Mouse (Mus musculus): Measurements from ENCODE around the gene Hapln4. TPM values are rescaled to one million over a fixed set of nuclear protein-coding genes. Genes with fewer than 3 reads are reported as not detected.
A peak's percentile ranks its signal among the peaks of the same experiment; 100 is the strongest.

Hapln4 gene
- total RNA-seq, 2 experiments from 2014 or later, result not detected

GRCm38 (mm10) chr8:70134931-70135330 is 51.7 kb downstream of the Hapln4 start:
- ATAC-seq (replicated peaks; ENCODE audit: poor library complexity, severe bottlenecking), result no peak

DNA sequence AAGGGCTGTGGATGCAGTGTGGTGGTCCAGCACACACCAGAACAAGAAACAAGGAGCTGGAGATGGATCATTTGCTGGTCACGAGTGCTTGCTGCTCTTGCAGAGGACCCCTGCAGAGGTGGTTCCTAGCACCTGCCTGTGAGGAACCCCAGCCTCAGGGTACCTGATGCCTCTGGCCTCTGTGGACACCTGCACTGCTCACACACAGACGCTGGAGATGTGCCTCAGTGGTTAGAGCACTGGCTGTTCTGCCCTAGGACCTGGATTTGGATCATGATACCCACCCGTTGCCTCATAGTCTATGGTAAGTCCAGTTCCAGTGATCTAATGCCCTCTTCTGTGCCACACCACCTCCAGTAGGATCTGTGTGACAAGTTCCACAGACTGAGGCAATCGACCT is 53.3 kb downstream of the Hapln4 start:
- ATAC-seq (replicated peaks; ENCODE audit: poor library complexity, severe bottlenecking), result no peak

- no peak for ATAC-seq (replicated peaks; ENCODE audit: poor library complexity, severe bottlenecking)
Observed at GRCm38 (mm10) chr8:70137890-70138289, 54.6 kb downstream of the Hapln4 start.

DNA sequence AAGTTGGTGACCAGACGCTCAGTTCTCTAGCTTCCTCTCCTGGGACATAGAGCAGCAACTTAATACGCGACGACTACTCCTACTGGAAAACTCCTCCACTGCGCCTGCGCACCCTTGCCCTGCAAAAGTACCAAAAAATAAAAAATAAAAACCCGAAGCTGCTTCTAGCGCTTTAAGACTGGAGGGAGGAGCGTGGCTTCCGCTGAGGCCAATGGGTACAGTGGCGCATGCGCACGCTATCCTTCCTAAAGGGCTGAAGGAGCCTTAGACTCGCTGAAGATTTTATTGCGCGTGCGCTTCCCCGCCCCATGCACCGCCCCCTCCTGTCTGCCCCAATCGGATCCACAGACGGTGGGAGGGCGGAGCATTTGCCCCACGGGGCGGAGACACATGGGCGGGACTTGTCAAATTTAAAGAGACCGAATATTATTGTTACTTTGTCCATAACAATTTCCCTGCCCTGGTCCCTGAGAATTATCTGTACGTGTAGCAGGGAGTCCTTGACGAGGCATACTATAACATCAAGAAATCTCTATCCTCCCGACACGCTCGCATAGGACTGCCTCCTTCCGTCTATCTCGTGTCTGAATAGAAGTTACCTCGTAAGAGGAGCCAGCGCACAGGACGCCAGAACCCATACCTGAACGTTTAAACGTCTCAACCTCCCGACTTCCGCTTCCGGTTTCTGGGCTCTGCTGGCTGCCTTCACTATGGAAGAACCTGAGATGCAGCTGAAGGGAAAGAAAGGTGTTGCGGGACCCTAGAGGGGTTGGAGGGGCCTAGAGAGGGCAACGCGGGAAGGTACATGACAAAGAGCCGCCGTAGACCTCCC is 56.0 kb downstream of the Hapln4 start, which contains the start of the genes Rfxank, Borcs8 and Mef2b:
Gene Rfxank (minus strand): TSS at position 129 of the 832 bp plus-strand sequence.
Gene Borcs8 (plus strand): TSS at position 474 of the 832 bp plus-strand sequence.
Gene Mef2b (plus strand): TSS at position 686 of the 832 bp plus-strand sequence.
- ATAC-seq (replicated peaks; ENCODE audit: poor library complexity, severe bottlenecking), result peak; percentile 95

GRCm38 (mm10) chr8:70139981-70140380 is 56.7 kb downstream of the Hapln4 start:
- peak; percentile 40 for ATAC-seq (replicated peaks; ENCODE audit: poor library complexity, severe bottlenecking)

Other genes starting within 250 kb of the Hapln4 start
- gene Cilp2, start 195.8 kb upstream of the Hapln4 start, total RNA-seq (2014; fragmentation: Nextera tagmentation), result not detected in 2 replicates
- not detected in 2 replicates for gene Cilp2, start 195.8 kb upstream of the Hapln4 start, total RNA-seq (2017)
- gene Tssk6, start 181.3 kb upstream of the Hapln4 start, total RNA-seq (2014; fragmentation: Nextera tagmentation), result 0.73 TPM in 1 of 2 replicates, not detected in the other
- gene Tssk6, start 181.3 kb upstream of the Hapln4 start, total RNA-seq (2017), result 1.5 and 2.5 TPM in 2 replicates
- gene Ndufa13, start 180.9 kb upstream of the Hapln4 start, total RNA-seq (2014; fragmentation: Nextera tagmentation), result 76.7 and 98.5 TPM in 2 replicates
- gene Ndufa13, start 180.9 kb upstream of the Hapln4 start, total RNA-seq (2017), result 107 and 110 TPM in 2 replicates
- 2.7 TPM in 1 of 2 replicates, not detected in the other for gene Yjefn3, start 180.7 kb upstream of the Hapln4 start, total RNA-seq (2014; fragmentation: Nextera tagmentation)
- gene Yjefn3, start 180.7 kb upstream of the Hapln4 start, total RNA-seq (2017), result not detected in 2 replicates
- 51.7 and 69.2 TPM in 2 replicates for gene Gatad2a, start 87.1 kb upstream of the Hapln4 start, total RNA-seq (2014; fragmentation: Nextera tagmentation)
- 47.5 and 58.2 TPM in 2 replicates for gene Gatad2a, start 87.1 kb upstream of the Hapln4 start, total RNA-seq (2017)
- gene Mau2, start 40.7 kb upstream of the Hapln4 start, total RNA-seq (2014; fragmentation: Nextera tagmentation), result 29.9 and 34.9 TPM in 2 replicates
- gene Mau2, start 40.7 kb upstream of the Hapln4 start, total RNA-seq (2017), result 27.3 and 29.0 TPM in 2 replicates
- gene Sugp1, start 40.6 kb upstream of the Hapln4 start, total RNA-seq (2014; fragmentation: Nextera tagmentation), result 18.4 and 22.6 TPM in 2 replicates
- gene Sugp1, start 40.6 kb upstream of the Hapln4 start, total RNA-seq (2017), result 24.3 and 26.0 TPM in 2 replicates
- gene Tm6sf2, start 10.5 kb upstream of the Hapln4 start, total RNA-seq (2014; fragmentation: Nextera tagmentation), result 3.9 TPM in 1 of 2 replicates, not detected in the other
- not detected in 2 replicates for gene Tm6sf2, start 10.5 kb upstream of the Hapln4 start, total RNA-seq (2017)
- not detected in 2 replicates for gene Ncan, start 37.4 kb downstream of the Hapln4 start, total RNA-seq (2014; fragmentation: Nextera tagmentation)
- not detected in 2 replicates for gene Ncan, start 37.4 kb downstream of the Hapln4 start, total RNA-seq (2017)
- 37.0 and 64.5 TPM in 2 replicates for gene Nr2c2ap, start 47.9 kb downstream of the Hapln4 start, total RNA-seq (2014; fragmentation: Nextera tagmentation)
- 8.7 and 9.4 TPM in 2 replicates for gene Nr2c2ap, start 47.9 kb downstream of the Hapln4 start, total RNA-seq (2017)
- gene Rfxank, start 55.7 kb downstream of the Hapln4 start, total RNA-seq (2014; fragmentation: Nextera tagmentation), result 4.8 and 6.9 TPM in 2 replicates
- 5.9 and 11.6 TPM in 2 replicates for gene Rfxank, start 55.7 kb downstream of the Hapln4 start, total RNA-seq (2017)
- gene Borcs8, start 56.0 kb downstream of the Hapln4 start, total RNA-seq (2014; fragmentation: Nextera tagmentation), result 26.6 and 53.7 TPM in 2 replicates
- 34.3 and 40.0 TPM in 2 replicates for gene Borcs8, start 56.0 kb downstream of the Hapln4 start, total RNA-seq (2017)
- gene Mef2b, start 56.3 kb downstream of the Hapln4 start, total RNA-seq (2014; fragmentation: Nextera tagmentation), result not detected in 2 replicates
- gene Mef2b, start 56.3 kb downstream of the Hapln4 start, total RNA-seq (2017), result not detected in 2 replicates
- gene Tmem161a, start 88.9 kb downstream of the Hapln4 start, total RNA-seq (2014; fragmentation: Nextera tagmentation), result 15.6 and 29.6 TPM in 2 replicates
- gene Tmem161a, start 88.9 kb downstream of the Hapln4 start, total RNA-seq (2017), result 9.4 and 21.4 TPM in 2 replicates
- gene Slc25a42, start 128.8 kb downstream of the Hapln4 start, total RNA-seq (2014; fragmentation: Nextera tagmentation), result 3.2 and 5.5 TPM in 2 replicates
- 0.62 and 1.2 TPM in 2 replicates for gene Slc25a42, start 128.8 kb downstream of the Hapln4 start, total RNA-seq (2017)
- 62.5 and 68.0 TPM in 2 replicates for gene Sugp2, start 150.8 kb downstream of the Hapln4 start, total RNA-seq (2014; fragmentation: Nextera tagmentation)
- 26.0 and 56.4 TPM in 2 replicates for gene Sugp2, start 150.8 kb downstream of the Hapln4 start, total RNA-seq (2017)
- gene Armc6, start 151.0 kb downstream of the Hapln4 start, total RNA-seq (2014; fragmentation: Nextera tagmentation), result 4.9 and 6.9 TPM in 2 replicates
- 8.0 and 9.4 TPM in 2 replicates for gene Armc6, start 151.0 kb downstream of the Hapln4 start, total RNA-seq (2017)
- gene Homer3, start 199.4 kb downstream of the Hapln4 start, total RNA-seq (2014; fragmentation: Nextera tagmentation), result 5.4 and 12.3 TPM in 2 replicates
- 6.5 and 12.3 TPM in 2 replicates for gene Homer3, start 199.4 kb downstream of the Hapln4 start, total RNA-seq (2017)
- gene Ddx49, start 219.0 kb downstream of the Hapln4 start, total RNA-seq (2014; fragmentation: Nextera tagmentation), result 45.9 and 66.8 TPM in 2 replicates
- 139 and 177 TPM in 2 replicates for gene Ddx49, start 219.0 kb downstream of the Hapln4 start, total RNA-seq (2017)
- gene Cope, start 219.1 kb downstream of the Hapln4 start, total RNA-seq (2014; fragmentation: Nextera tagmentation), result 209 and 240 TPM in 2 replicates
- 132 and 155 TPM in 2 replicates for gene Cope, start 219.1 kb downstream of the Hapln4 start, total RNA-seq (2017)
- not detected in 2 replicates for gene Cers1, start 232.3 kb downstream of the Hapln4 start, total RNA-seq (2014; fragmentation: Nextera tagmentation)
- not detected in 2 replicates for gene Cers1, start 232.3 kb downstream of the Hapln4 start, total RNA-seq (2017)
- gene Gdf1, start 246.4 kb downstream of the Hapln4 start, total RNA-seq (2014; fragmentation: Nextera tagmentation), result not detected in 2 replicates
- gene Gdf1, start 246.4 kb downstream of the Hapln4 start, total RNA-seq (2017), result not detected in 2 replicates